Mouse (Mus musculus) erythroblast, embryonic 14.5 days (primary cell): ENCODE measurements around the gene Cacna1d.

ENCODE experiments used
- GATA1 ChIP-seq: IDR thresholded peaks from 2 replicates; pipeline ENCODE4 v1.6.1; 2012; ENCODE audit warnings: low read length, inconsistent platforms, mixed read lengths
- TAL1 ChIP-seq: IDR thresholded peaks from 3 replicates; pipeline ENCODE4 v1.6.1; 2012; ENCODE audit warnings: low read length, inconsistent platforms, mixed read lengths

- no peak for TF ChIP-seq GATA1
- TF ChIP-seq TAL1: no peak
Observed at GRCm38 (mm10) chr14:30136965-30137364, 354.3 kb downstream of the Cacna1d start.
